Mouse (Mus musculus): ENCODE data around the gene Kif23.

Kif23 gene

DNA sequence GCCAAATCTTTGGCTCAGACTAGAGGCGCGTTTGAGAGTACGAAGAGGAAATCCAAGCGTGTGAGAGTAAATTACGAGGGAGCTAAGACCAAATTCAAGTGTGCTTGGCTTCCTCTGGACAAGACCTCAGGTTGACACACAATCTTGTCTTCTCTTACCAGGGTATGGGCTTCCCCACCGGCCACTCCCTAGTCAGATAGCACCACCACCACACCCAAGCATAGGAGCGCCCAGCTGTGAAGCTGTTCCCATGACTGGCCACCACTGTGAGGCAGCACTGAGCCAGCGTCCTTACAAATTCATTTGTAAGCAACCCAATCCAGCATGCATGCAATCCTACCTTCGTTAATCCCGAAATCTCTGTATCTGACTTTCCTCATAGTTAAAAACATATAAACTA lies 39.7 kb downstream of the Kif23 start:
- DNase-seq (ENCODE audit: low spot score in 2 of 2) = peak; percentile 14 to 39

DNA sequence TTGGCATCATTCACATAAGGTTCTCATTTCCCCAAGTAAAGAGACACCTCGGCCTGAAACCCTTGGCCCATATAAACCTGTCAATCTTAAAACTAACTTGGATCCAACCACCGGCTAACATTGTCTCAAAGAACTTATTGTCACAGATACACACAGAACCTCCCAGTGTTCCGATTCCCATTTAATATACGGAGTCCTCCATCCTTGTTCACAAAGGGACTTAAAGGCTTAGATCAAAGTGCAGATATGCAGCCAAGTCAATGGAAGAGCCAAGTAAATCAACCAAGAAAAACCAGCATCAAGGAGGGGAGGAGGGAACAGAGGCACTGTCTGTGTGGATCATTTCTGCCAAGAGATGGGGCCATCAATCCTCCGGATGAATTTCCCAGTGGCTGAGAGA lies 41.0 kb downstream of the Kif23 start:
- DNase-seq (ENCODE audit: low spot score in 2 of 2) = no peak

- DNase-seq (ENCODE audit: low spot score in 2 of 2) = no peak
Observed at GRCm38 (mm10) chr9:61904201-61904600, 42.4 kb downstream of the Kif23 start.

DNA sequence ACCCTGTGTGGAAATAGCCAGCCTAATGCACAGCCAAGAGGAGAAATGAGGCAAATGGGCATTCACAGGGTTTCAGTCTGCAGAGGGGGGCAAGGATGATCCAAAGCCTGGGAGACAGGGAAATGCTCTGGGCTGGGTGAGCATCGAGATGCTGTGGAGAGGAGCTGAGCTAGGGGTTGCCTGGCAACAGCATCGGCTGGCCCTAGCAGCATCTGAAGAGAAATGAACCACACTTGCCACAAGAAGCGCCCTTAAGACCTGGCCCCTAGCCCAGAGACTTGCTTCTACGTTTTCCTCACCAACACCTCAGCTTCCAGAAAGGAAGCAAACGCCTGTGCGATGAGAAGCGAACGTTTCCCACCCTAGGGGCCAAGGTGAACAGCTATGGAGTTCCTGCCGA lies 44.1 kb downstream of the Kif23 start:
- peak in 1 of 2 experiments; percentile 27 for DNase-seq (ENCODE audit: low spot score in 2 of 2)

DNA sequence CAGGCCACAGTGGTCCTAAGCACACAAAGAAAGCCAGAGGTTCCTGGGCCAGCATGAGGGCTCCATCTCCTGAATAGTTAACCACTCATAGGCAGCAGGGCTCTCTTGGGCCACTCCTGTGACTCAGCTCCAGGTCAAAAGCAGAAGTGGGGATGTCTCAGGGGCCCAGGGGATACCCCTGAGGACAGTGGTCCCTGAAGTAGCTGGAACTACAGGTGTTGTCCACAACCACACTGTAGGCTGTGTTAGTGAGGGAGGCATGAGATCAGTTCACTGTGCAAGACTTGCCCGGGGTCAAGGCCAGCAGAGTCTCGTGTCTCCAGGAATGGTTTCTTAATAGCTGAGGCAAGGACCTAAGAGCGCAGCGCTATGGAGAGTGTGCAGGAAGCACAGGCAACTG lies 45.0 kb downstream of the Kif23 start:
- DNase-seq (ENCODE audit: low spot score in 2 of 2) = no peak

DNA sequence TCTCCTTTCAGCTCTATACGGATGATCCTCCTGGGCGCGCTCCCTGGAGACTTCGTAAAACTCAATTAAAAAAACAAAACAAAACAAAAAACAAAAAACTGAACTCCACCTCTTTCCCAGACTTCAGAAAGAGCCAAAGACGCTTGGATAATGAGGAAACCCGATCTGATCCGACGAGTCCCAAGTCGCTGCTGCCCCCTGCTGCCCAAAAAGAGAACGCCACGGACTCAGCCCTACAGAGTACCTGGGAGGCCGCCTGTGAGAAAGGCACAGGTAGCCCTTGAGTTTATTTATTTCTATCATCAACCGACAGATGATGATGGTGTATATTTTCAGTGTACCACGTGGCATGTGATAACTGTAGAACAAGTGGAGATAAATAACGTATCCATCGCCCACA lies 46.8 kb downstream of the Kif23 start:
- peak; percentile 94 to 95 for DNase-seq (ENCODE audit: low spot score in 2 of 2)

DNA sequence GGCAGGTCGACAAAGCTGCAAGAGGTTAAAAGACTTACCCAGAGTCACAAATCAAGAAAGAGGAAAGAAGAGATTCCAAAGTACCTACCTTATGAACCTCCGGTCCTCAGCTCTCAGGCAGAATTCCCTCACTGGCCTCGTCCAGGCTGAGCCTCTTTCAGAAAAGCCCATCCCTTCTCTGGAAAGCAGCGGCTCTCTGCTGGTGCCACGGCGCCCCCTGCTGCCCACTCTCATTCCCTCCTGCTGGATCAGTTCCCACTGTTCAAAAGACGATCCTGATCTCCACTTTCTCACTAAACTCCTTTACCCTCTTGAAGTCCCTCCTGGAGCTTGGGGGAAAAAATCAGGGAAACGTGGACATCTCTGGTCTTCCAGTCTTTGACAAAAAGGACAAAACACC lies 48.2 kb downstream of the Kif23 start:
- peak; percentile 86 to 91 for DNase-seq (ENCODE audit: low spot score in 2 of 2)

DNA sequence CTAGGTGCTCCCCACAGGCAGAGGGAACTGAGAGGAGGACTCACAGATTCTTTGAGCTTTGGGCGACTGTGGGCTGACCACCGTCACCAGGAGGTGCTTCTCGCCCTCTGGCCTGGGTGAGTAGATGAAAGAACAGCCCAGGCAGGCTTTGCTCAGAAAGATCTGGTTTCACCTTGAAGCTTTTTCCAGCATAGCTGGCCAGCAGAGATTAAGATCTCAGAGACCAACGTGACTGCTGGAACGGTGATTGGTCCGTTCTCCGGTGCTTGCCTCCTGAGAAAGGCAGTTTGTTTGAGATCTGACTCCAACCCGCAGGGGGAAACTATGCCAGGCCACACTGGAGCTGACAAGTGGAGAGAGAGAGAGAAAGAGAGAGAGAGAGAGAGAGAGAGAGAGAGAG lies 51.6 kb downstream of the Kif23 start:
- no peak for DNase-seq (ENCODE audit: low spot score in 2 of 2)

- no peak for DNase-seq (ENCODE audit: low spot score in 2 of 2)
Observed at GRCm38 (mm10) chr9:61889855-61890254, 56.7 kb downstream of the Kif23 start.

GRCm38 (mm10) chr9:61887661-61888379 lies 58.8 kb downstream of the Kif23 start:
- DNase-seq (ENCODE audit: low spot score in 2 of 2) = no peak

GRCm38 (mm10) chr9:61885964-61886363 lies 60.6 kb downstream of the Kif23 start:
- DNase-seq (ENCODE audit: low spot score in 2 of 2) = no peak

DNA sequence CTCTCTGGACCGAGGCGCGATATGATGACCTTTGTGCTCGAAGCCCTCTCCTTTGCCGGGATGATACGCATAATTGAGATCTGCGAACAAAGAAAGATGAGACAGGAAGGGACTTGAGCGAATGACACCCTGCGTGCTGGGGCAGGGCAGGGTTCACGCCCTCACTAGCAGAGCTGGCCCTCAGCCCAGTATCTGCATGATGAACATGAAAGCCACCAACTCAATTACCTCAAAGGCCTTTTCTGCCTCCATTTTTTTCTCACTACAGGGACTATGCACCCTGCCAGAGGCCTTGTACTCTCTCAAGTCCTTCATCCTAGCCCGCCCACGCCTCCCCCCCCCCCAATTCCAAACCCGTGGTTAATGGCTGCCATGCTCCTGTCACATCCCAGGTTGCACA lies 61.6 kb downstream of the Kif23 start:
- DNase-seq (ENCODE audit: low spot score in 2 of 2) = no peak

DNA sequence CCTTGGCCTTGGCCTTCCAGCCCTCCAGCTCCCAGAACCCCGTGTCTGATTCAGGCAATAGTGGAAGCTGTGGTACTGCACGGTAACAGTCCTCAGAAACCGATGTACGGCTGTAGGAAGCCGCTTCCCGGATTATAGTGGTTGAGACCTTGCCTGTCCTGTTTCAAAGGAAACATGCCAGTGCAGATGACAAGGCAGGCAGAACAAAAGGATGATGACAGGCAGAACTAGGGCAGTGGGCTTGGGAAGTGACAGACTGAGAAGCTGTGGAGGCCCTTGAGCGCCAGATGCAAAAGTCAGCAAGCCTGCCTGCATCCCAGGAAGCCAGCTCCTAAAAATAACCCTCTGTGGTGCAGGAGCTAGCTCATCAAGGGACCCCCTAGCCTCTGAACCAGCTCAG lies 62.2 kb downstream of the Kif23 start:
- DNase-seq (ENCODE audit: low spot score in 2 of 2) = no peak

DNA sequence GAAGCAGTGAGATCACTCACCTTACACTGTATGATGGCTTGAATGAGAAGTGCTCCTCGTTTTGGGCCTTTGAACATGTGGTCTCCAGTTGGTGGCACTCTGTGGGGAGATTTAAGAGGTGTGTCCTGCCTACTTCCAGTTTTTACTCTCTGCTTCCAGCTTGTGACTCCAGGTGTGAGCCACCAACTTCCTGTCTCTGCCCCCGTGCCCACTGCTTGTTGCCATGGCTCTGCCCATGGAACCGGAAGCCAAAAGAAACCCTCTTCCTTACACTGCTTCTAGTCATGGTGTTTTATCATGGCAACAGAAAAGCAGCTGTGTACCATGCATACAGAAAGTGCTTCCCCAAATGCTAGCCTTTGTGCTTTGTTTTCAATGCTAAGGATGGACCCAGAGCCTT lies 64.4 kb downstream of the Kif23 start:
- DNase-seq (ENCODE audit: low spot score in 2 of 2) = no peak

DNA sequence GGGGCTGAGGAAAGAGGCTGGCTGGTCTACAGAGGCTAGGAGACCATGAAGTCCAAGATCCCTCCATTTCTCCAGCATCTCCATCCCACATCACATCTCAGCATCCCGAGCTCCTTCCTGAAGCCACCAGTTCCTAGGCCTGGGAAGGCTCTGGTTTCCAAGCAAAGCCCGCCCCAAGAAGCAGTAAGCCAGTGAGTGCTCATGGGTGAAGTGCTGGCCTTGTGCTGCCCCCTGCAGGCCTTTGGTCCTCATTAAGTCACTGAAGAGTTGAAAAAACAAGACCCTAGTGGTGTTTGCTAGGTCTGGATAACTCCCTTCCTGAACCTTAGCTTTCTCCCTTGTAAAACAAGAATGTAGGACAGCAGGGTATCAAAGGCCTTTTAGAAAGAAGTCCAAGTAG lies 67.7 kb downstream of the Kif23 start:
- DNase-seq (ENCODE audit: low spot score in 2 of 2) = peak; percentile 70 to 82

- DNase-seq (ENCODE audit: low spot score in 2 of 2) = no peak
Observed at GRCm38 (mm10) chr9:61877373-61878112, 69.0 kb downstream of the Kif23 start.

- DNase-seq (ENCODE audit: low spot score in 2 of 2) = no peak
Observed at GRCm38 (mm10) chr9:61873325-61873724, 73.2 kb downstream of the Kif23 start.

- DNase-seq (ENCODE audit: low spot score in 2 of 2) = peak in 1 of 2 experiments; percentile 28
Observed at GRCm38 (mm10) chr9:61872246-61872941, 74.2 kb downstream of the Kif23 start.

DNA sequence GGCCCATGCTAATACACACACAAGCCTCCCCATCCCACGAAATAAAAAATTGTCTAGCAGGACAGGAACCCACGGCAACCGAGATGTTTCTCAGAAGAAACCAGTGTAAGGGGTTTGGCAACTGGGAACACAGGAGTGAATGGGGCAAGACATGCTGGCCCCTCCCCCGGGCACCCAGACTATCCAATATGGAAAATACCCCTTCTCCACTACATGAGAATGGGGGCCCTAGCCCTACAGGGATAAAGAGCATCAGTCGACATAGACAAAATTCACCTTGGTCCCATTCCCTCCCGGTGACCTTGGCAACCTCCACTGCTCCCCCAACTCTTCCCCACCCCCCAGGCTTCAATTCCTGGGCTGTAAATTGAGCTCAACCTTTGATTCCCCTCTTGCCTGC lies 74.7 kb downstream of the Kif23 start:
- no peak for DNase-seq (ENCODE audit: low spot score in 2 of 2)

- DNase-seq (ENCODE audit: low spot score in 2 of 2) = peak; percentile 44 to 55
Observed at GRCm38 (mm10) chr9:61867659-61868058, 78.9 kb downstream of the Kif23 start.
